Mouse (Mus musculus) CH12.LX (cell line): Measurements from ENCODE around the gene Prrx2. TPM values are rescaled to one million over a fixed set of nuclear protein-coding genes. Genes with fewer than 3 reads are reported as not detected.

Experiments
- DNase-seq: peaks from one replicate; pipeline ENCODE4 v3.0.0-alpha.2; 2013; ENCODE audit errors: extremely low read depth
- H3K27ac ChIP-seq: 2 replicates; pipeline ENCODE4 v1.5.1; 2012; ENCODE audit warnings: low read depth, mild to moderate bottlenecking, control low read depth, moderate library complexity; ENCODE audit not compliant: insufficient read depth
- H3K27me3 ChIP-seq: replicated peaks from 2 replicates; pipeline ENCODE3; 2012; ENCODE audit warnings: inconsistent platforms
- H3K36me3 ChIP-seq, 2 experiments: replicated peaks in 1 of 2; 2 replicates each; pipeline versions ENCODE3 to v1.6.1; 2012; ENCODE audit warnings: inconsistent platforms in 1 of 2, low read length in 1 of 2, mild to moderate bottlenecking in 1 of 2, mixed read lengths in 1 of 2, moderate library complexity in 1 of 2; ENCODE audit not compliant: control insufficient read depth in 1 of 2, insufficient read depth in 1 of 2
- H3K4me1 ChIP-seq, 2 experiments: 2 replicates each; pipeline ENCODE4 v1.6.1; 2012; ENCODE audit warnings: inconsistent platforms in 1 of 2, moderate library complexity in 1 of 2; ENCODE audit not compliant: insufficient read depth in 2 of 2, control insufficient read depth in 1 of 2
- H3K4me2 ChIP-seq: 2 replicates; pipeline ENCODE4 v1.6.1; 2012; ENCODE audit warnings: low read depth, mild to moderate bottlenecking, control low read depth; ENCODE audit not compliant: poor library complexity, insufficient read depth, severe bottlenecking
- H3K4me3 ChIP-seq, 3 experiments: fragments of 150-350 bp in 1 of 3; sonication (generic) in 1 of 3; replicated peaks in 1 of 3; 2 replicates each; pipeline versions ENCODE3 to v1.5.1; 2011 to 2012; ENCODE audit warnings: low read depth in 2 of 3, low read length in 2 of 3, mild to moderate bottlenecking in 2 of 3, moderate library complexity in 2 of 3, control low read depth in 1 of 3, improper control_type of control experiment in 1 of 3, inconsistent platforms in 1 of 3, mixed read lengths in 1 of 3; ENCODE audit not compliant: poor library complexity in 1 of 3
- H3K79me2 ChIP-seq: replicated peaks from 2 replicates; pipeline ENCODE4 v1.6.1; 2012; ENCODE audit warnings: mild to moderate bottlenecking, moderate library complexity; ENCODE audit not compliant: control insufficient read depth, poor library complexity, insufficient read depth, severe bottlenecking; ENCODE audit errors: extremely low read depth
- H3K9ac ChIP-seq: 2 replicates; pipeline ENCODE4 v1.6.1; 2012; ENCODE audit warnings: low read depth, mild to moderate bottlenecking, control low read depth, moderate library complexity; ENCODE audit not compliant: insufficient read depth
- H3K9me3 ChIP-seq: replicated peaks from 2 replicates; pipeline ENCODE3; 2012; ENCODE audit warnings: low read length, inconsistent platforms, mixed read lengths
- CHD1 ChIP-seq: IDR thresholded peaks from 2 replicates; pipeline ENCODE4 v1.6.1; 2012; ENCODE audit warnings: low read depth, low read length, improper control_type of control experiment, inconsistent platforms
- CHD2 ChIP-seq: IDR thresholded peaks from 2 replicates; pipeline ENCODE4 v1.6.1; 2011; ENCODE audit warnings: low read length, improper control_type of control experiment
- CTCF ChIP-seq, 2 experiments: IDR thresholded peaks in 1 of 2; conservative IDR thresholded peaks in 1 of 2; 2 replicates each; pipeline ENCODE4 v1.5.1; 2011 to 2012; ENCODE audit warnings: low read depth in 2 of 2, low read length in 2 of 2, improper control_type of control experiment in 1 of 2, inconsistent platforms in 1 of 2, mild to moderate bottlenecking in 1 of 2, moderate library complexity in 1 of 2
- E2F4 ChIP-seq: IDR thresholded peaks from 2 replicates; pipeline ENCODE4 v1.6.1; 2011; ENCODE audit warnings: low read depth, low read length, improper control_type of control experiment; ENCODE audit not compliant: insufficient replicate concordance
- GABPA ChIP-seq: IDR thresholded peaks from 2 replicates; pipeline ENCODE4 v1.6.1; 2012; ENCODE audit warnings: low read depth, low read length, improper control_type of control experiment, inconsistent platforms; ENCODE audit not compliant: insufficient replicate concordance
- IRF4 ChIP-seq: IDR thresholded peaks from 2 replicates; pipeline ENCODE4 v1.6.1; 2014; ENCODE audit warnings: low read depth, mild to moderate bottlenecking, inconsistent platforms, low read length, improper control_type of control experiment
- KAT2A ChIP-seq: IDR thresholded peaks from 2 replicates; pipeline ENCODE4 v1.6.1; 2012; ENCODE audit warnings: low read length, improper control_type of control experiment, inconsistent platforms; ENCODE audit not compliant: insufficient replicate concordance
- MYC ChIP-seq: IDR thresholded peaks from 2 replicates; pipeline ENCODE4 v1.6.1; 2011; ENCODE audit warnings: low read depth, mild to moderate bottlenecking, improper control_type of control experiment, low read length
- NELFE ChIP-seq: IDR thresholded peaks from 2 replicates; pipeline ENCODE4 v1.6.1; 2011; ENCODE audit warnings: low read depth, low read length, improper control_type of control experiment
- RAD21 ChIP-seq: IDR thresholded peaks from 2 replicates; pipeline ENCODE4 v1.6.1; 2011; ENCODE audit warnings: low read depth, mild to moderate bottlenecking, low read length, improper control_type of control experiment, moderate library complexity
- RCOR1 ChIP-seq: conservative IDR thresholded peaks from 2 replicates; pipeline ENCODE4 v1.6.1; 2012; ENCODE audit warnings: low read depth, mild to moderate bottlenecking, inconsistent platforms, low read length, improper control_type of control experiment
- SMC3 ChIP-seq: IDR thresholded peaks from 2 replicates; pipeline ENCODE4 v1.6.1; 2011; ENCODE audit warnings: low read depth, low read length, improper control_type of control experiment
- TBP ChIP-seq: conservative IDR thresholded peaks from 2 replicates; pipeline ENCODE4 v1.6.1; 2011; ENCODE audit warnings: low read depth, low read length, improper control_type of control experiment
- USF2 ChIP-seq: conservative IDR thresholded peaks from 2 replicates; pipeline ENCODE4 v1.6.1; 2011; ENCODE audit warnings: low read depth, low read length, improper control_type of control experiment
- ZNF384 ChIP-seq: IDR thresholded peaks from 2 replicates; pipeline ENCODE4 v1.6.1; 2012; ENCODE audit warnings: low read depth, low read length, improper control_type of control experiment, inconsistent platforms
- dilution Hi-C: fragments of 300-500 bp; cut with MboI; formaldehyde crosslinking; loops from 2 replicates; pipeline ENCODE4 v1.14.3; 2020; ENCODE audit warnings: low sequenced_read_pairs; ENCODE audit not compliant: extremely low pct_unique_long_range_greater_than_20kb, extremely low pct_ligation_motif_present
- in situ Hi-C: fragments of 300-500 bp; cut with MboI; formaldehyde crosslinking; loops from 3 replicates; pipeline ENCODE4 v1.14.3; 2019; ENCODE audit warnings: low sequenced_read_pairs, low pct_ligation_motif_present, low pct_unique_long_range_greater_than_20kb, mixed read lengths
- polyA plus RNA-seq: library from polyadenylated mRNA; unstranded; fragments of >175 nt; gene quantifications from 2 replicates; pipeline ENCODE4 v1.2.1, GENCODE M21; 2012; ENCODE audit warnings: low read depth; ENCODE audit not compliant: insufficient read length
- total RNA-seq, 2 experiments: library from RNA; depleted of rRNA; stranded (reverse); fragments of 300-350 nt in 1 of 2; fragments of >200 nt in 1 of 2; gene quantifications; 2 replicates each; pipeline ENCODE4 v1.2.3; 2012 to 2014

Gene Prrx2
- total and polyA plus RNA-seq, 3 experiments, result not detected

- H3K4me1 ChIP-seq, result peaks cover 5 to 12% of the 10 kb centered on the region in 2 experiments; a peak in 3 of 4 replicates
- in situ Hi-C loops, result no loop called here
- H3K4me3 ChIP-seq, result no peak overlapping the region
- H3K9ac ChIP-seq, result no peak overlapping the region
- no peak overlapping the region for H3K4me2 ChIP-seq
- no peak overlapping the region for H3K27ac ChIP-seq
- dilution Hi-C loops, result no loop called here
- no peaks in the 10 kb centered on the region for H3K79me2 ChIP-seq
- H3K27me3 ChIP-seq, result peaks cover 76% of the 10 kb centered on the region
- no peak for TF ChIP-seq CHD2
- TF ChIP-seq MYC, result no peak
- no peak for TF ChIP-seq NELFE
- TF ChIP-seq, all 38 proteins: peak for 0
- Histone ChIP-seq H3K36me3 (no peaks in the 10 kb centered on the region), H3K9me3 (peaks cover 4% of the 10 kb centered on the region)
- no peak for DNase-seq
Measured at GRCm38 (mm10) chr2:30800671-30801066, 34.1 kb upstream of the Prrx2 start.

GRCm38 (mm10) chr2:30801067-30801852, 33.5 kb upstream of the Prrx2 start:
- in situ Hi-C loops, result no loop called here
- DNase-seq, result no peak
- TF ChIP-seq KAT2A, result no peak
- no peak for TF ChIP-seq E2F4
- TF ChIP-seq USF2, result no peak
- TF ChIP-seq TBP, result no peak
- TF ChIP-seq CHD1, result no peak
- TF ChIP-seq NELFE, result no peak
- no peak for TF ChIP-seq GABPA
- TF ChIP-seq RAD21, result no peak
- no peak for TF ChIP-seq RCOR1
- no peak for TF ChIP-seq CHD2
- no peak for TF ChIP-seq ZNF384
- TF ChIP-seq CTCF (conservative IDR thresholded peaks at IDR 0.05 in 1 of 2, IDR thresholded peaks at IDR 0.05 in 1 of 2; ENCODE audit: low read depth in 2 of 2, low read length in 2 of 2), result no peak
- TF ChIP-seq SMC3, result no peak
- TF ChIP-seq IRF4, result no peak
- TF ChIP-seq, all 38 proteins: peak for 0
- Histone ChIP-seq H3K9ac (no peak overlapping the region), H3K9me3 (peaks cover 4% of the 10 kb centered on the region), H3K79me2 (no peaks in the 10 kb centered on the region), H3K4me3 (no peak overlapping the region), H3K36me3 (no peaks in the 10 kb centered on the region), H3K27ac (no peak overlapping the region), H3K27me3 (peaks cover 70% of the 10 kb centered on the region), H3K4me1 (peaks cover under 1 to 7% of the 10 kb centered on the region in 2 experiments; a peak in 3 of 4 replicates), H3K4me2 (no peak overlapping the region)
- dilution Hi-C loops, result no loop called here
